Mouse (Mus musculus): ENCODE results near the gene Aen.
A peak's percentile ranks its signal among the peaks of the same experiment; 100 is the strongest.

Gene Aen

DNA sequence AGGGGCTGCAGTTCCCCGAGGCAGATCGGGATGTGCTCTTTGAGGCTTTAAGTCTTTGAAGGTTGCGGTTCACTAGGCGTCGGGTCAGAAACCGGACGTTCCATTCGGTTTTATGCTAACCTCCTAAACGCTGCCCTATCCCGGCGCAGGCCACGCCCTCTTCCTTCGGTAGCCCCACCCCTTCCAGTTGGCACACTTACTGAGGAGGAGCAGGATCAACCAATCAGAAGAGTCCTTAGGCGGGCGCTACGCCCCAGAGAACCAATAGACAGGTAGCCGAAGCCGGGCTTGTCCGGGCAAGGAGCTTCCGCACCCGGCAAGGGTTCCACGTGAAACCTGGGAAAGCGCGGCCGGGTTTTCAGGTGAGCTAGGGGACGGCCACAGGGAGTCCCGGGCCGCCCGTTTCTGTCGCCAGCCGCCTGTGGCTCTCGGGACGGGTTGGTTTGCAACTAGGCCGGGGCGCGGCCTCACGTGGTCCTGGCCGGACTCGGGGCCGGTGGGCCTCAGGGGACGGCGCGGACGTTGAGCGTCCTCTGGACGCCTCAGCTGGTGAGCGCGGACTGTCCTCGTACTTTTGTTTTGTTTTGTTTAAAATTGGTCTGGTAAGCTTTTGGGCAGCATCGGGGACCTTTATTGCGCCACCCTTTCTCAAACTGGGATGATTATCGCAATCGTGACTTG is at the start of gene Aen:
Gene Aen, plus strand, starts transcription at position 202 of the 681 bp plus-strand sequence.
- DNase-seq, result peak; percentile 93

DNA sequence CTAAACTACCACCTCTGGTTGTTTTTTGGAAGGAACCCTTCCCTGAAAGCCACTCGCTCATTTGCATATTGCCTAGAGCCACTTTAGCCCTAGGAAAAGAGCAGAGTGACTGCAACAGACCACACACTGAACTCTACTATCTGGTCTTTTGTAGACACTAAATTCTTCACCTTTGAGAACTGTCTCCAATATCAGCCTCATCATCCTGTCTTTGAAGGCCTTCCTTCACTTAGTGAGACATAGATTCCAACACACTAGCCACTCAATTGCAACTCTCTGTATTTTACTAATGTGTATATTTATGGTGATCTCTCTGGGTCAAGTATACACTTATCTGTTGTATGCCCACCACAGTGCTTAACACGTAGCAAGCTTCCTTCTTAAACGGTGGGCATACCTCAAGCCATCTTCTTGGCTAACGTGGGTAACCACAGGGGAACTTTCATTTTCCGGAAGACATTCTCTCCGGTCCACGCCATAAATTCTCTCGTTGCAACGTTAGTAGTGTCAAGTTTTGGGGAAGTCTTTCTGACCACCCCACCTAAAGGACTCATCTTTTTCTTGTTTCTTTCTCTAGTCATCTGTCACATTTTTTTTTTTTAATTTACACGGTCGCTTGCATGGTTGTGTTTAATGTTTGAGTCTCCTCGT is 49.5 kb upstream of the Aen start:
- DNase-seq, result no peak

- peak; percentile 95 for DNase-seq
These were observed 48.8 kb upstream of the Aen start, which contains the start of gene Det1 for GRCm38 (mm10) chr7:78846737-78847434. Gene Det1 (minus strand): TSS chr7:78847263.

DNA sequence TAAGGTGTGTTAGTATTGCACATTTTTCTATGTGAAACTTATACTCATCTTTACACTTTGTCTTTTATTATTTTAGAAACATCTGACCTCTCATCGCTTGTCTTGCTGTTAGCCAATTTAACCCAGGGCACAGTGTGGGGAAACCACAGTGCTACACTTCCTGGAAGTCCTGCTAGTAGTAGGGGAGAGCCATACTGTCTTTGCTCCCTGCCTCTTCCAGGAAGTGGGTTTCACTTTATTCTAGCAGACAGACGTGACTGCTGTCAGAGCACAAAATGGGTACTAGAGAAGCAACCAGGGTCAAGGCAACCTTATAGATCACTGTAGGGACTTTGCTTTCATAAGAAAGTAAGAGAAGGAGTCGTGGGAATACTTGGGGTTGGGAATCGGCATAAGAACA is 41.6 kb upstream of the Aen start:
- no peak for DNase-seq

DNA sequence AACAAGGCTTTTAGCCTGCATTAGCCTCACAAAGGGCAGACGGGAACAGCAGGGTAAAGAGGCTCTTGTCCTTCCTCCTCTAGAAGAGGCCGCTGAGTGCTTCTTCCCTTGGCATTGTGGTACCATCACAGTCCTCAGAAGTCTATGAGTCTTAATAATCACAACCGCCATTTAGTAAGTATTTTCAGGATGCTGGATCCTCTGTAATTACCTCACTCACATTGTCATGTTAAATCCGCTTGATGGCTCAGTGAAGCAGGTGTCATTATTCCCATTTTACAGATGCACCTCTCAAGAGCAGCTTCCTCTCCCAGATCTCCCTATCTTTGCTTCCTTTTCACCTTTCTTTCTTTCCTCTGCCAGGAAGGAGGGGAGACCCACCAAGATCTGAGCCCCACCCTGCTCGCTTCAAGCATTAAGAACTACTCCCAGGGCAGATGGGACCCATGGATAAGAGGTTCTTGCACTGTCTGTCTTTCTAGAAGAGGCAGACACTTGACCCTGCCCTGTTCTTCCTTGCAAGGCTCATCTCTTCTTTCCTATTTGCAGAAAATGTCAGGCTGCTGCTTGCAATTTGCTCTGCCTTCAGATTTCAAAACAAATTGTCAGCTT is 40.5 kb upstream of the Aen start:
- no peak for DNase-seq

- DNase-seq, result no peak
These were observed 31.7 kb upstream of the Aen start for GRCm38 (mm10) chr7:78863796-78864445.

DNA sequence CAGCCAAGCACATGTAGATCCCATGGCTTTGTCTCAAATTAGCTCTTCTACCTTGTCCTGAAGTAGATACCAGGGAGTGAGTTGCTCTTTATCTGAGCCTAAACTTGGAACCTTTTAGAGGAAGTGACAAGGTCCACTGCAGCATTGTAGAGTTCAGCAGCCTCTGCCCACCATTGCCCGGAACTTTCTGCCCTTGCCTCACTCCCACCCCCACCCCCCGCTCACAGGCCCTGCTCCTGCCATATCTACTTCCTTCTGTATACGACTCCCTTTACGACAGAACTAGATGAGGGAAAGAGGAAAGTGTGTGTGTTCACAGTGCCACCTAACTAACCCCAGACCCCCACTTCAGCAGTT is 31.2 kb upstream of the Aen start:
- DNase-seq, result no peak

- no peak for DNase-seq
These were observed 30.3 kb upstream of the Aen start for GRCm38 (mm10) chr7:78865212-78865949.

GRCm38 (mm10) chr7:78868731-78869130 is 26.9 kb upstream of the Aen start:
- DNase-seq, result no peak

- no peak for DNase-seq
These were observed 23.3 kb upstream of the Aen start for GRCm38 (mm10) chr7:78872366-78872765.

DNA sequence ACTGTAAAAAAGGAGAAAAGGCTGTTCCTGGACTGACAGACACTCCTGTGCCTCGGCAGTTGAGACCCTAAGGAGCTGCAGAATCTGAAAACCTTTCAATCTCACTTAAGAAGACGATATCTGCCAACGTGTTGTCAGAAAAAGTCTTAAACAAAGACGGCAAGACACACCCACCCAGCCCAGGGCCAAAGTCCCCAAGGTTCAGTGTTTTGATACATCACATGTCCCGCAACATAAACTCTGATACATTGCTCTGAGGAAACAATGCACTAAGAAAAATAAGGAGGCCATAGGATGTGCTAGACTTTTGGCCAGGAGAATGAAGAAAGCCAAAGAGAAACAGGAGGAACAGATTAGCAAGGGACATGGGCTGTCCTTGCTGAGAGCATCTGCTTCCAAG is 22.8 kb upstream of the Aen start:
- no peak for DNase-seq

- no peak for DNase-seq
These were observed 13.8 kb upstream of the Aen start for GRCm38 (mm10) chr7:78881607-78882468.

DNA sequence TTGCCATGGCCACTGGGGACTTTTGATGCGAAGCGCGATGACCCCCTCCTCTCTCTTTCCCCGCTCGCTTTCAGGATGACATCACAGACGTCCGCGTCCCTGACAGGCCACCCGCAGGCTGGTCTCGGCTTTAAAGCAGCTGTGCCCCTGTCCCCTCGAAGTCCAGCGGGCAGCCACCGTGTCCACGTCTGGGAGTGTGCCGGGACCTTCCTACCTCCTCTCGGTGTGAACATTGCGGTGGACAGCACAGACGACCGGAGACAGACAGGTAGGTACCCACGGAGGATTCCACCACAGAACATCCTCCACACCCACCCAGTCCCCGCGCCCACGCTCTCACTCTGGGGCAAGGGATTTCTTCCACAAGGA is 13.2 kb upstream of the Aen start:
- peak; percentile 72 for DNase-seq

- DNase-seq, result peak; percentile 35
These were observed 12.5 kb upstream of the Aen start for GRCm38 (mm10) chr7:78883016-78883725.

DNA sequence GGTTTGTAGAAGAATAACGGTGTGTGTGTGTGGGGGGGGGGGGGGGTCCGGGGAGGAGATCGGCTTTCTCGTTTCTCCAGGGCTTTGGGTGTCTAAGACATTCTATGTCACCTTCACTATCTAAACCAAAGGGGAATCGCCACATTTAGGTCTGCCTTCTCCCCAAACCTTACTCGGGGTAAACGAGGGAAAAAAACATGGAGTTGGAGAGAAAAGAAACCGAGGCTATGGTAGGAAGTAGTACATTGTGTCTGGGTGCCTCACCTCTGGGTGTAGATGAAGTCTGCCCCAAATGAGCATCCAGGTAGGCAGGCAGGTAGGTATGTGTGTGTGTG is 12.0 kb upstream of the Aen start:
- DNase-seq, result no peak

- peak; percentile 58 for DNase-seq
These were observed 11.5 kb upstream of the Aen start for GRCm38 (mm10) chr7:78884139-78884538.

- DNase-seq, result no peak
These were observed 10.2 kb upstream of the Aen start for GRCm38 (mm10) chr7:78885404-78885803.

- no peak for DNase-seq
These were observed 9.2 kb upstream of the Aen start for GRCm38 (mm10) chr7:78886496-78886895.

- DNase-seq, result no peak
These were observed 8.2 kb upstream of the Aen start for GRCm38 (mm10) chr7:78887431-78887842.

DNA sequence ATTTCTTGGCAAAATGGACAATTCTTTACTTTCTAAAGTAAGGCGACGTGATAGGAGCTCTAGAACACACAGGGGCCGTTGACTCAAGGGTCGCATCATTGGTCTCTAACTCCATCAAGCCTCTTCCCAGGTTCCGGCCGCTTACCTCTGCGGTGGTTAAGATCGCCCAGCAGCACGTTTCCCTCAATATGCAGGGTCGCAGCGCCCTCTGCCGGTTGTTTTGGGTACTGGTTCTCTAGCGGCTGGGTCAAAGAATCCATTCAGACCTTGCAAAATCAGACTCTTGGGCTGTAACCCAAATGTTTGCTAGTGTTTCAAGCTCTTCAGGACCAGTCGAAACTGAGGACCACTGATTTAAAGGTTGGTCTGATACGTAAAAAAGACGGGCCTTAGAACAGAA is 5.0 kb upstream of the Aen start:
- DNase-seq, result peak; percentile 97

- DNase-seq, result no peak
These were observed 1.7 kb upstream of the Aen start for GRCm38 (mm10) chr7:78893917-78894316.
